Comparison of ENCODE assay signal across 8 mouse cellular contexts in genomic region chr8:92360083-92360861, GRCm38 (mm10).
DNase-seq lines count a peak whose midpoint lies in the region.

No protein-coding gene starts in this region.

- DNase-seq in cerebellum, postnatal 14 days, result peak; percentile 38 to 59
- no peak for DNase-seq in cerebellum, adult 9-11 months
- peak; percentile 48 for DNase-seq in ES-CJ7 (ENCODE audit: low read depth, low spot score)
- peak; percentile 35 for DNase-seq in forelimb bud, embryonic 11.5 days (ENCODE audit: low read depth, low spot score)
- peak; percentile 39 to 60 for DNase-seq in kidney, postnatal 4 days
- peak; percentile 10 for DNase-seq in naive thymus-derived CD4-positive, alpha-beta T cell, adult 2 months (ENCODE audit: low read depth)
- DNase-seq in right cerebral cortex, postnatal 14 days, result no peak
- no peak for DNase-seq in layer of hippocampus, adult 9-11 months

Comparison
In these comparisons a context has a peak if more than half of its experiments do, and no peak if none do; other contexts are left out.
1. DNase-seq: peak in cerebellum, postnatal 14 days (2 of 2), ES-CJ7 (single experiment), forelimb bud, embryonic 11.5 days (single experiment), kidney, postnatal 4 days (2 of 2) and naive thymus-derived CD4-positive, alpha-beta T cell, adult 2 months (single experiment); none in cerebellum, adult 9-11 months (single experiment), right cerebral cortex, postnatal 14 days (single experiment) and layer of hippocampus, adult 9-11 months (single experiment).